Mouse (Mus musculus): ENCODE data around the gene Pon2. TPM values are rescaled to one million over a fixed set of nuclear protein-coding genes. Genes with fewer than 3 reads are reported as not detected.
"Not testable (repeated sequence)": the region's sequence is repeated elsewhere in the genome, so short reads cannot be mapped to it uniquely, and the experiment has no call there.

Gene Pon2
- total RNA-seq, 1 experiment, result 12.7 TPM

DNA sequence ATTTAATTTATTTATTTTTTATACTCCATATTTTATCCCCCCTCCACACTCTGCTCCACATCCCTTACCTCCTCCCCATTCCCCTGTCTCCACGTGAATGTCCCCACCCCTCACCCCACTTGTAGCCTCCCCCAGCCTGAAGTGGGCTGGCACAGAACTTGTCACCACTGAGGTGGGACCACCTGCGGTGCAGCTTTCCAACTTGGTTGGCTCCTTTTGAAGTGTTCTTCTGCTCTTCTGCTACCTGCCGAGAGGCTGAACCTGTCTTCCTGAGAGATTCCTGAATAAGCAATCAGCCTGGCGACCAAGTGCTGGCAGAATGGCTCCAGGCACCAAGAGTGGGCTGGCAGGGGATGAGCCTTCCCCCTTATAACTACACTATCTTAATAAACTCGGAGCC is 35.8 kb upstream of the Pon2 start:
- Histone ChIP-seq H3K27ac (ENCODE audit: insufficient read depth, low read depth, low read length, poor library complexity, severe bottlenecking) (peak overlapping the region; percentile 6; the same call in 1 of the 2 replicates), H3K36me3 (ENCODE audit: control insufficient read depth, insufficient read depth, low read length, poor library complexity, severe bottlenecking) (no peaks in the 10 kb centered on the region), H3K4me1 (ENCODE audit: control insufficient read depth in 2 of 2, insufficient read depth in 2 of 2, low read length in 2 of 2, poor library complexity in 1 of 2) (peaks cover 0 to 4% of the 10 kb centered on the region in 2 experiments; a peak in 2 of 4 replicates), H3K4me3 (ENCODE audit: insufficient read depth in 1 of 2, low read depth in 1 of 2, low read length in 2 of 2, poor library complexity in 1 of 2, severe bottlenecking in 1 of 2) (peak overlapping the region; percentile 49 to 58; a peak in 3 of 4 replicates), H3K9me3 (ENCODE audit: control insufficient read depth, insufficient read depth, low read depth, low read length) (no peaks in the 10 kb centered on the region), H3K9ac (ENCODE audit: insufficient read depth, low read depth, low read length, poor library complexity, severe bottlenecking) (no peak overlapping the region)
- in situ Hi-C loops (cut with MboI; ENCODE audit: low sequenced_read_pairs in 2 of 2, unreplicated experiment in 2 of 2), result no loop called here
- DNase-seq (ENCODE audit: low read depth, low spot score), result peak; percentile 53
- TF ChIP-seq ZC3H11A (IDR thresholded peaks at IDR 0.05; ENCODE audit: borderline replicate concordance, low read depth, low read length), result no peak
- TF ChIP-seq MAFK (IDR thresholded peaks at IDR 0.05; ENCODE audit: insufficient read depth, low read depth, low read length), result no peak
- no peak for TF ChIP-seq ZNF384 (IDR thresholded peaks at IDR 0.05; ENCODE audit: low read depth, low read length)
- no peak for TF ChIP-seq CHD2 (IDR thresholded peaks at IDR 0.05; ENCODE audit: low read depth, low read length)
- no peak for TF ChIP-seq HCFC1 (IDR thresholded peaks at IDR 0.05; ENCODE audit: borderline replicate concordance, insufficient read depth, low read length)

- peak; percentile 22 for DNase-seq (ENCODE audit: low read depth, low spot score)
- H3K36me3 ChIP-seq (ENCODE audit: control insufficient read depth, insufficient read depth, low read length, poor library complexity, severe bottlenecking), result no peaks in the 10 kb centered on the region
- in situ Hi-C loops (cut with MboI; ENCODE audit: low sequenced_read_pairs in 2 of 2, unreplicated experiment in 2 of 2), result no loop called here
- no peak overlapping the region for H3K9ac ChIP-seq (ENCODE audit: insufficient read depth, low read depth, low read length, poor library complexity, severe bottlenecking)
- no peaks in the 10 kb centered on the region for H3K9me3 ChIP-seq (ENCODE audit: control insufficient read depth, insufficient read depth, low read depth, low read length)
- H3K4me1 ChIP-seq (ENCODE audit: control insufficient read depth in 2 of 2, insufficient read depth in 2 of 2, low read length in 2 of 2, poor library complexity in 1 of 2), result peaks cover 0 to 4% of the 10 kb centered on the region in 2 experiments; a peak in 2 of 4 replicates
- no peak overlapping the region for H3K4me3 ChIP-seq (ENCODE audit: insufficient read depth in 1 of 2, low read depth in 1 of 2, low read length in 2 of 2, poor library complexity in 1 of 2, severe bottlenecking in 1 of 2)
- no peak overlapping the region for H3K27ac ChIP-seq (ENCODE audit: insufficient read depth, low read depth, low read length, poor library complexity, severe bottlenecking)
- no peak for TF ChIP-seq CHD2 (IDR thresholded peaks at IDR 0.05; ENCODE audit: low read depth, low read length)
- TF ChIP-seq MAFK (IDR thresholded peaks at IDR 0.05; ENCODE audit: insufficient read depth, low read depth, low read length), result no peak
Measured at GRCm38 (mm10) chr6:5332560-5333150, 34.4 kb upstream of the Pon2 start.

GRCm38 (mm10) chr6:5325122-5325521 is 26.9 kb upstream of the Pon2 start:
- no peaks in the 10 kb centered on the region for H3K9me3 ChIP-seq (ENCODE audit: control insufficient read depth, insufficient read depth, low read depth, low read length)
- H3K27ac ChIP-seq (ENCODE audit: insufficient read depth, low read depth, low read length, poor library complexity, severe bottlenecking), result peak overlapping the region; percentile 92
- in situ Hi-C loops (cut with MboI; ENCODE audit: low sequenced_read_pairs in 2 of 2, unreplicated experiment in 2 of 2), result no loop called here
- TF ChIP-seq MAFK (IDR thresholded peaks at IDR 0.05; ENCODE audit: insufficient read depth, low read depth, low read length) (no peak), HCFC1 (IDR thresholded peaks at IDR 0.05; ENCODE audit: borderline replicate concordance, insufficient read depth, low read length) (0 out of 2 replicates have a peak, but pooled peaks have one; percentile 18), CHD2 (IDR thresholded peaks at IDR 0.05; ENCODE audit: low read depth, low read length) (no peak), ZC3H11A (IDR thresholded peaks at IDR 0.05; ENCODE audit: borderline replicate concordance, low read depth, low read length) (no peak), ZNF384 (IDR thresholded peaks at IDR 0.05; ENCODE audit: low read depth, low read length) (no peak)
- H3K36me3 ChIP-seq (ENCODE audit: control insufficient read depth, insufficient read depth, low read length, poor library complexity, severe bottlenecking), result no peaks in the 10 kb centered on the region
- H3K4me3 ChIP-seq (ENCODE audit: insufficient read depth in 1 of 2, low read depth in 1 of 2, low read length in 2 of 2, poor library complexity in 1 of 2, severe bottlenecking in 1 of 2), result no peak overlapping the region
- H3K9ac ChIP-seq (ENCODE audit: insufficient read depth, low read depth, low read length, poor library complexity, severe bottlenecking), result no peak overlapping the region
- H3K4me1 ChIP-seq (ENCODE audit: control insufficient read depth in 2 of 2, insufficient read depth in 2 of 2, low read length in 2 of 2, poor library complexity in 1 of 2), result peaks cover 2 to 6% of the 10 kb centered on the region in 2 experiments; a peak in 2 of 4 replicates
- DNase-seq (ENCODE audit: low read depth, low spot score), result peak; percentile 87

DNA sequence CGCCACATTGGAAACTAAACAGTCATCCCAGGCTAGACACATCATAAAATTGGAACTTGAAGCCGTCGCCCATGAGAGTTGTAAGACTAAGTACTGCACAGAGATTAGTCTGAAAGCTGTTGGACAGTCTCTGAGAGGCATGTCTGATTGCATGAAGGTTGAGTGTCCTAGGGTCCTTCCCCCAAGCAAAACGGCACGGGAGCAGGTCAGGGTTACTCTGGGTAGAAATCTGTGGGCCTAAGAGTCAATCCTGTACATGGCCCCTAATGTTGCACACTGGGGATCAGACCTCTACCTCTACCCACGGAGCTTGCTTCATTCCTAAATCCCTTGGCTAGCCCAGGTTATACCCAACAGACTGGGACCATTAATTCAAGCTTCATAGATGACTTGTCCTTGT is 25.8 kb upstream of the Pon2 start:
- H3K4me3 ChIP-seq (ENCODE audit: insufficient read depth in 1 of 2, low read depth in 1 of 2, low read length in 2 of 2, poor library complexity in 1 of 2, severe bottlenecking in 1 of 2); H3K4me1 ChIP-seq (ENCODE audit: control insufficient read depth in 2 of 2, insufficient read depth in 2 of 2, low read length in 2 of 2, poor library complexity in 1 of 2); H3K9ac ChIP-seq (ENCODE audit: insufficient read depth, low read depth, low read length, poor library complexity, severe bottlenecking); DNase-seq (ENCODE audit: low read depth, low spot score); in situ Hi-C loops (cut with MboI; ENCODE audit: low sequenced_read_pairs in 2 of 2, unreplicated experiment in 2 of 2); H3K36me3 ChIP-seq (ENCODE audit: control insufficient read depth, insufficient read depth, low read length, poor library complexity, severe bottlenecking); H3K9me3 ChIP-seq (ENCODE audit: control insufficient read depth, insufficient read depth, low read depth, low read length): not testable (repeated sequence)
- H3K27ac ChIP-seq (ENCODE audit: insufficient read depth, low read depth, low read length, poor library complexity, severe bottlenecking), result peak overlapping the region; percentile 64; the same call in 1 of the 2 replicates

GRCm38 (mm10) chr6:5316630-5317029 is 18.4 kb upstream of the Pon2 start:
- no peak overlapping the region for H3K4me3 ChIP-seq (ENCODE audit: insufficient read depth in 1 of 2, low read depth in 1 of 2, low read length in 2 of 2, poor library complexity in 1 of 2, severe bottlenecking in 1 of 2)
- DNase-seq (ENCODE audit: low read depth, low spot score), result no peak
- in situ Hi-C loops (cut with MboI; ENCODE audit: low sequenced_read_pairs in 2 of 2, unreplicated experiment in 2 of 2), result no loop called here
- H3K9me3 ChIP-seq (ENCODE audit: control insufficient read depth, insufficient read depth, low read depth, low read length), result 0 out of 2 replicates have a peak, but pooled peaks cover 4% of the 10 kb centered on the region
- TF ChIP-seq MAFK (IDR thresholded peaks at IDR 0.05; ENCODE audit: insufficient read depth, low read depth, low read length) (no peak), HCFC1 (IDR thresholded peaks at IDR 0.05; ENCODE audit: borderline replicate concordance, insufficient read depth, low read length) (no peak), CHD2 (IDR thresholded peaks at IDR 0.05; ENCODE audit: low read depth, low read length) (no peak), ZC3H11A (IDR thresholded peaks at IDR 0.05; ENCODE audit: borderline replicate concordance, low read depth, low read length) (no peak)
- H3K4me1 ChIP-seq (ENCODE audit: control insufficient read depth in 2 of 2, insufficient read depth in 2 of 2, low read length in 2 of 2, poor library complexity in 1 of 2), result no peaks in the 10 kb centered on the region
- no peak overlapping the region for H3K27ac ChIP-seq (ENCODE audit: insufficient read depth, low read depth, low read length, poor library complexity, severe bottlenecking)
- H3K36me3 ChIP-seq (ENCODE audit: control insufficient read depth, insufficient read depth, low read length, poor library complexity, severe bottlenecking), result no peaks in the 10 kb centered on the region
- H3K9ac ChIP-seq (ENCODE audit: insufficient read depth, low read depth, low read length, poor library complexity, severe bottlenecking), result no peak overlapping the region

All from ES-E14 (cell line).